Mouse (Mus musculus): ENCODE data around the gene Hdac4.

Gene Hdac4

GRCm38 (mm10) chr1:92099964-92100363 lies 95.5 kb downstream of the Hdac4 start:
- CTCF ChIA-PET, result interaction anchor here (0.5 kb wide), 1 partner anchor 54 kb away, joined by 4 read pairs; no protein-coding TSS in a partner anchor

- CTCF ChIA-PET, result no interaction called here
Measured at GRCm38 (mm10) chr1:92099502-92099901, 96.0 kb downstream of the Hdac4 start.

- CTCF ChIA-PET, result no interaction called here
Measured at GRCm38 (mm10) chr1:92098456-92098855, 97.0 kb downstream of the Hdac4 start.

- CTCF ChIA-PET, result no interaction called here
Measured at GRCm38 (mm10) chr1:92096991-92097525, 98.4 kb downstream of the Hdac4 start.

- CTCF ChIA-PET, result no interaction called here
Measured at GRCm38 (mm10) chr1:92092286-92092685, 103.2 kb downstream of the Hdac4 start.

GRCm38 (mm10) chr1:92087821-92088220 lies 107.7 kb downstream of the Hdac4 start:
- CTCF ChIA-PET, result no interaction called here

- CTCF ChIA-PET, result no interaction called here
Measured at GRCm38 (mm10) chr1:92087343-92087742, 108.2 kb downstream of the Hdac4 start.

- CTCF ChIA-PET, result no interaction called here
Measured at GRCm38 (mm10) chr1:92086841-92087240, 108.7 kb downstream of the Hdac4 start.

- CTCF ChIA-PET, result no interaction called here
Measured at GRCm38 (mm10) chr1:92086277-92086813, 109.2 kb downstream of the Hdac4 start.

- CTCF ChIA-PET, result no interaction called here
Measured at GRCm38 (mm10) chr1:92084738-92085137, 110.8 kb downstream of the Hdac4 start.

- CTCF ChIA-PET, result no interaction called here
Measured at GRCm38 (mm10) chr1:92084004-92084403, 111.5 kb downstream of the Hdac4 start.

GRCm38 (mm10) chr1:92082837-92083541 lies 112.5 kb downstream of the Hdac4 start:
- CTCF ChIA-PET, result no interaction called here

- CTCF ChIA-PET, result interaction anchor here (0.7 kb wide), 1 partner anchor 932 kb away, joined by 11 read pairs; no protein-coding TSS in a partner anchor
Measured at GRCm38 (mm10) chr1:92082156-92082836, 113.2 kb downstream of the Hdac4 start.

- CTCF ChIA-PET, result no interaction called here
Measured at GRCm38 (mm10) chr1:92079982-92080537, 115.4 kb downstream of the Hdac4 start.

- CTCF ChIA-PET, result no interaction called here
Measured at GRCm38 (mm10) chr1:92075312-92075711, 120.2 kb downstream of the Hdac4 start.

- CTCF ChIA-PET, result no interaction called here
Measured at GRCm38 (mm10) chr1:92074655-92075054, 120.8 kb downstream of the Hdac4 start.

- CTCF ChIA-PET, result no interaction called here
Measured at GRCm38 (mm10) chr1:92069932-92070677, 125.4 kb downstream of the Hdac4 start.

- CTCF ChIA-PET, result no interaction called here
Measured at GRCm38 (mm10) chr1:92069464-92069863, 126.0 kb downstream of the Hdac4 start.

GRCm38 (mm10) chr1:92064307-92064706 lies 131.2 kb downstream of the Hdac4 start:
- CTCF ChIA-PET, result no interaction called here

GRCm38 (mm10) chr1:92063271-92063670 lies 132.2 kb downstream of the Hdac4 start:
- CTCF ChIA-PET, result interaction anchor here (0.6 kb wide), 1 partner anchor 520 kb away, joined by 3 read pairs; no protein-coding TSS in a partner anchor

- CTCF ChIA-PET, result interaction anchor here (0.7 kb wide), 1 partner anchor 82 kb away, joined by 3 read pairs; no protein-coding TSS in a partner anchor
Measured at GRCm38 (mm10) chr1:92061198-92062073, 134.1 kb downstream of the Hdac4 start.

Data from spleen, embryonic (tissue).